Mouse (Mus musculus) thymus, postnatal 4 days (tissue): ENCODE results near the gene Dapl1.

Experiments used
- DNase-seq: peaks from one replicate; pipeline ENCODE4 v3.0.0; 2021

Gene Dapl1

GRCm38 (mm10) chr2:59484438-59484837 is at the start of gene Dapl1:
Gene Dapl1 (plus strand): TSS chr2:59484653.
- DNase-seq, result peak; percentile 29

- no peak for DNase-seq
Measured at GRCm38 (mm10) chr2:59434820-59435219, 49.6 kb upstream of the Dapl1 start.

GRCm38 (mm10) chr2:59437684-59438393 is 46.6 kb upstream of the Dapl1 start:
- DNase-seq, result peak; percentile 25

GRCm38 (mm10) chr2:59438479-59438935 is 45.9 kb upstream of the Dapl1 start:
- peak; percentile 53 for DNase-seq

- no peak for DNase-seq
Measured at GRCm38 (mm10) chr2:59439824-59440223, 44.6 kb upstream of the Dapl1 start.

GRCm38 (mm10) chr2:59440481-59440880 is 44.0 kb upstream of the Dapl1 start:
- DNase-seq, result peak; percentile 91

- DNase-seq, result no peak
Measured at GRCm38 (mm10) chr2:59441681-59442080, 42.8 kb upstream of the Dapl1 start.

- DNase-seq, result no peak
Measured at GRCm38 (mm10) chr2:59446671-59447070, 37.8 kb upstream of the Dapl1 start.

GRCm38 (mm10) chr2:59447712-59448111 is 36.7 kb upstream of the Dapl1 start:
- DNase-seq, result no peak

- DNase-seq, result no peak
Measured at GRCm38 (mm10) chr2:59448516-59448915, 35.9 kb upstream of the Dapl1 start.

GRCm38 (mm10) chr2:59448921-59449320 is 35.5 kb upstream of the Dapl1 start:
- no peak for DNase-seq

- DNase-seq, result no peak
Measured at GRCm38 (mm10) chr2:59451675-59452074, 32.8 kb upstream of the Dapl1 start.

- no peak for DNase-seq
Measured at GRCm38 (mm10) chr2:59452102-59452501, 32.4 kb upstream of the Dapl1 start.

GRCm38 (mm10) chr2:59462086-59462485 is 22.4 kb upstream of the Dapl1 start:
- DNase-seq, result no peak

- no peak for DNase-seq
Measured at GRCm38 (mm10) chr2:59463428-59464182, 20.8 kb upstream of the Dapl1 start.

- DNase-seq, result no peak
Measured at GRCm38 (mm10) chr2:59465671-59466070, 18.8 kb upstream of the Dapl1 start.

- no peak for DNase-seq
Measured at GRCm38 (mm10) chr2:59466358-59466757, 18.1 kb upstream of the Dapl1 start.

GRCm38 (mm10) chr2:59467085-59467484 is 17.4 kb upstream of the Dapl1 start:
- DNase-seq, result no peak

- no peak for DNase-seq
Measured at GRCm38 (mm10) chr2:59467976-59468375, 16.5 kb upstream of the Dapl1 start.

GRCm38 (mm10) chr2:59469590-59470245 is 14.7 kb upstream of the Dapl1 start:
- DNase-seq, result peak; percentile 53

- DNase-seq, result peak; percentile 49
Measured at GRCm38 (mm10) chr2:59470326-59471031, 14.0 kb upstream of the Dapl1 start.

- no peak for DNase-seq
Measured at GRCm38 (mm10) chr2:59471051-59471948, 13.2 kb upstream of the Dapl1 start.
